Mouse (Mus musculus): Measurements from ENCODE around the gene Tube1.
A peak's percentile ranks its signal among the peaks of the same experiment; 100 is the strongest.

Gene Tube1

GRCm38 (mm10) chr10:39133462-39134310 lies at the start of gene Tube1, which contains the start of gene Fam229b:
Tube1 (plus strand) TSS chr10:39133976.
Fam229b (minus strand) TSS chr10:39133914.
- DNase-seq, result peak; percentile 95

- DNase-seq, result peak; percentile 14
Measured at GRCm38 (mm10) chr10:39096981-39097380, 36.8 kb upstream of the Tube1 start.

DNA sequence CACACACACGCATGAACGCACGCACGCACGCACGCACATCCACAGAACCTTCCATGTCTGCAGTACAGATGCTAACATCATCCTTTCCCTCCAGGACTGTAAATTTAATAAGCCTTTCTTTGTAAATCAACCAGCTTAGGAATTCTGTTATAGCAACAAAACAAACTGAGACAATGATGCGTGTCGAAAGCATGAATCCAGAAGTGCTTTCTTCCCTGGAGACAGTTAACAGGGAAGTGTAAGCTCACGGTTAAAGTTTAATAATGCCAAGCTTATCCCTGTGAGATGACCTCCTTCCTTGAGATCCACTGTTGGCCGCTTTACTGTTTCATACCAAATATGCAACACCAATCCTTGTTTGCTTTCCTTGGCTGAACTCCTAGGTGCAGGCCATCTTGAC lies 35.0 kb upstream of the Tube1 start:
- DNase-seq, result peak; percentile 3

GRCm38 (mm10) chr10:39104803-39105449 lies 28.9 kb upstream of the Tube1 start:
- no peak for DNase-seq

GRCm38 (mm10) chr10:39106413-39106812 lies 27.4 kb upstream of the Tube1 start:
- no peak for DNase-seq

GRCm38 (mm10) chr10:39106935-39107334 lies 26.8 kb upstream of the Tube1 start:
- DNase-seq, result no peak

DNA sequence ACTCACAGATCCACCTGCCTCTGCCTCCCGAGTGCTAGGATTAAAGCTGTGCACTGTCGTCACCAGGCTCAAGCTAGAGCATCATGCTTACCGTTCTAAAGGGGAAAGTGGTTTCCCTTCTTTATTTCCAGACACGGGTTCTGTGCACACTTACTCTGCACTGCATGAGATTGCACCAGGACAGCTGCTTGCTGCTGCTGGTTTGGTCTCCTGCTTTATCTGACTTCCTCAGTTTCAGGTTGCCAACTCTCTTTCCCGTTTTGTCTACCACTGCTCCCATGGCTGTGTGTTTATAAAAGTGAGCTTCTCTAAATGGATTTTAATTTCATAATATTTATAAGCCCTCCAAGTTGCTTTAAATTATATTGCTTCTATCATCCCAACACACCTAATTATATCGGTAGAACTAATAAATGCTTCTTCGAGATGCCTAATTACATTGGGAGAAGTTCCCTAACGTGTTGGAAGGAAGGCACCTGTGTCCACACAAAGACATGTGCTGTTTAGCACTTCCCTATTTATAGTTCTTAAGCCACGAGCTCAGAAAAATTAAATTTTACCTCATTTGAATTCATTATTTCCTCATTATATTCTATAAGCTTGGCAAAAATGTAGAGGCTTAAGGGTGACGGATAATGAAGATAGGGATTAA lies 24.8 kb upstream of the Tube1 start:
- no peak for DNase-seq

GRCm38 (mm10) chr10:39109489-39109874 lies 24.3 kb upstream of the Tube1 start:
- DNase-seq, result no peak

DNA sequence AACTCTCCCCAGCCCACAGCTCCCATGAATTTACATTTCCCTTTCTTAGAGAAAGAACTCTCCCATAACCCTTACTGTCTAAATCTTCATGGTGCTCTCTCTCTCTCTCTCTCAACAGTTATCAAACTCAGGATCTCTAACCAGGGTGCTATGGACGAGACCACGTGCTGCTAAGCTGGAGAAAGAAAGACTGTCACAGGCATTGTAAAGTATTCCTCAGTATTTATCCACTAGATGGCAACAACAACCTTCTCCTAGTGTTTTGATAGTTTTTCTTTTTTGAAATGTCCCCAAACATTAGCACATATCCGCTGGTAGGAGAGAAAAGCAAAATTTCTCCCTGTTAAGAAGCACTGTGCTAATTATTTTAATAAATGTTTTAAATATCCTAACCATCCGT lies 12.4 kb upstream of the Tube1 start:
- no peak for DNase-seq

- no peak for DNase-seq
Measured at GRCm38 (mm10) chr10:39137766-39138165, 4.0 kb downstream of the Tube1 start.

DNA sequence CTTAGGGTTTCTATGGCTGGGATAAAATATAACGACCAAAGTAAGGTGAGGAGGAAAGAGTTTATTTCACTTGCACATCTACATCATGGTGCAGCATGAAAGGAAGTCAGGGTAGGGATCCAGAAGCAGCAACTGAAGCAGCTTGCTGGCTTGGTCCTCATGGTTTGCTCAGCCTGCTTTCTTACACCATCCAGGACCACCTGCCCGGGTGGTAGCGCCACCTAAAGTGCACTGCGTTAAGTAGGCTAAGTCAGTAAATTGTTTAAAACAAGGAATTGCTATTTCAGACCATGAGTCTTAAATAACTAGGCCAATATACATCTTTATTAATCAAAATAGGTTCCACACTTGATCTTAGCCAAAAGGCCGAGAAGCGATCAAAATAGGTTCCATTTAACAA lies 5.0 kb downstream of the Tube1 start:
- no peak for DNase-seq

DNA sequence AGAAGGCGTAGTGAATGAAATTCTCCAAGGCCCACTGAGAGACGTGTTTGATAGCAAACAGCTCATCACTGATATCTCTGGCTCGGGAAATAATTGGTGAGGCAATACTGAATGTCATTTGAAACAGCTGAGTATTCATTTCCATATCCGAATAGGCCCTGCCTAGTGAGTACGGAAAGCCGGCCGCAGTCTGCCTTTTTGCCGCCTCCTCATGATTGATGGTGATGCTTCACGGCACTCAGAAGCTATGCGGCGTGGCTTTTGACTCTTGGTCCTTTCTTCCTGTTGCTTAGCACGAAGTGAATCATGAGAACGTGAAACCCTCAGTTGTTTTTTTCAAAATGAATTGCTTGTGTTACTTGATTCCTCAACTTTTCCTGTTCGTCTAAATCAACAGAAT lies 7.1 kb downstream of the Tube1 start:
- no peak for DNase-seq

- no peak for DNase-seq
Measured at GRCm38 (mm10) chr10:39141401-39141800, 7.6 kb downstream of the Tube1 start.

DNA sequence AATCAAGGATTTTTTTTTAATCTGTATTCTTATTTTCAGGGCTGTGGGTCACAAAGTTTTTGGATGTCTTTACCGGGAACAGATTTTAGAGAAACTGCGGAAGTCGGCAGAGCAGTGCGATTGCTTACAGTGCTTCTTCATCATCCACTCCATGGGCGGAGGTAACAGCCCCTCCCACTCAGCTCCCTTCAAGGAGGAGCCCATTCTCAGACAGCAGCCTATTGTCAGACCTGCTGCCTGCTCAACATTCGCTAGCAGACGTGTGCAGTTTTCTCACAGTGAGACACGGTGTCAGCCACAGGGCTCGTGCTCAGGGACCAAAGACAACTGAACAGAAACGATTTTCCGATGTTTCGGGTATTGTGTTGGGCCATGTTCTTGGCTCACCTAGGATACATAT lies 8.4 kb downstream of the Tube1 start:
- no peak for DNase-seq

- no peak for DNase-seq
Measured at GRCm38 (mm10) chr10:39156719-39157118, 22.9 kb downstream of the Tube1 start.

GRCm38 (mm10) chr10:39157321-39157720 lies 23.5 kb downstream of the Tube1 start:
- no peak for DNase-seq

GRCm38 (mm10) chr10:39158306-39158705 lies 24.5 kb downstream of the Tube1 start:
- no peak for DNase-seq

DNA sequence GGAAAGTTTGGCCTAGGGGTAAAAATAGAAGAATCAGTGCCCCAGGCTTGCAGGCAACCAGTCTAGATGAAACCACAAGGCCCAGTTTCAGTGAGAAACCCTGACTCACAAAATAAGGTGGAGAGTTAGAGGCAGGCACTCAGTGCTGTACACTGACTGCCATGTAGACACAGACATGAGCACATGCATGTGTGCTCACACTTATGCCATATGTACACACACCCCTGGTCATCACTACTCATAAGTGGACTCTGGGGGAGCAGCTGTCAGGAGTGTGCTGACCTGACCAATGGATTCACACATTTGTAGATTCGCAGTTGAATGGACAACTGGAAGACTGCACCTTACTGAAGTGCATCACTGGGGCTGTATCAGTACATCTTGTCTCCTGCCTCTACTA lies 27.6 kb downstream of the Tube1 start:
- no peak for DNase-seq

- no peak for DNase-seq
Measured at GRCm38 (mm10) chr10:39162666-39163484, 29.1 kb downstream of the Tube1 start.

- DNase-seq, result no peak
Measured at GRCm38 (mm10) chr10:39163694-39164093, 29.9 kb downstream of the Tube1 start, which contains the start of gene Ccn6. Ccn6 (minus strand) TSS chr10:39163794.

GRCm38 (mm10) chr10:39165632-39166115 lies 31.9 kb downstream of the Tube1 start:
- no peak for DNase-seq

GRCm38 (mm10) chr10:39167611-39168010 lies 33.8 kb downstream of the Tube1 start:
- no peak for DNase-seq

GRCm38 (mm10) chr10:39169642-39170041 lies 35.9 kb downstream of the Tube1 start:
- DNase-seq, result no peak
